Mouse (Mus musculus) left cerebral cortex, postnatal 10 days (tissue): Measurements from ENCODE around the gene Nup210. TPM values are rescaled to one million over a fixed set of nuclear protein-coding genes. Genes with fewer than 3 reads are reported as not detected.

ENCODE experiments used
- DNase-seq, 2 experiments: peaks; one replicate each; pipeline ENCODE4 v3.0.0; 2021 to 2022; ENCODE audit warnings: low spot score in 2 of 2, mixed read lengths in 1 of 2; ENCODE audit errors: extremely low spot score in 1 of 2
- intact Hi-C: fragments of 180-260 bp; cut with DNase I; formaldehyde crosslinking; loops from one replicate; pipeline ENCODE4 v1.15.1; 2025
- total RNA-seq, 2 experiments: library from RNA; stranded (reverse); gene quantifications; 2 replicates each; pipeline ENCODE4 v1.2.3; 2021

Gene Nup210
- total RNA-seq, 2 experiments from 2014 or later: 35.6 to 36.7 TPM

DNA sequence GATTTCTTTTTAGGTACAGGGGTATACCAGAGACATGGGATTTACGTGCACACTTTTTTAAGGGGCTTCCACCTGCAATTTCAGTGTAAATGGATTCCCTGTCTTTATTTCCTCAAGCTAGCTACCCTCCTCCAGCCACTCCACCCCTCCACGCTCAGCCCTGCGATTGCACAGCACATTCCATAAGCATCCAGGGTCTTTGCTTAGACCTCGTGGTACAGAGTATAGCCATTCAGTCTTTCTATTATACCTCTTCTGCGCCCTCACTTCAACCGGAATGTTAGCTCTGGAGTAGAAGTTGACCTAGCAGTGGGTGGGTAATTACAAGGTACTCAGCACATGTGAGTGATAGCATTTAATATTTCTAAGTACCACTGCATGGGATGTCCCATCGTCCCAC, 115.1 kb downstream of the Nup210 start:
- intact Hi-C loops: no loop called here
- no peak for DNase-seq

DNA sequence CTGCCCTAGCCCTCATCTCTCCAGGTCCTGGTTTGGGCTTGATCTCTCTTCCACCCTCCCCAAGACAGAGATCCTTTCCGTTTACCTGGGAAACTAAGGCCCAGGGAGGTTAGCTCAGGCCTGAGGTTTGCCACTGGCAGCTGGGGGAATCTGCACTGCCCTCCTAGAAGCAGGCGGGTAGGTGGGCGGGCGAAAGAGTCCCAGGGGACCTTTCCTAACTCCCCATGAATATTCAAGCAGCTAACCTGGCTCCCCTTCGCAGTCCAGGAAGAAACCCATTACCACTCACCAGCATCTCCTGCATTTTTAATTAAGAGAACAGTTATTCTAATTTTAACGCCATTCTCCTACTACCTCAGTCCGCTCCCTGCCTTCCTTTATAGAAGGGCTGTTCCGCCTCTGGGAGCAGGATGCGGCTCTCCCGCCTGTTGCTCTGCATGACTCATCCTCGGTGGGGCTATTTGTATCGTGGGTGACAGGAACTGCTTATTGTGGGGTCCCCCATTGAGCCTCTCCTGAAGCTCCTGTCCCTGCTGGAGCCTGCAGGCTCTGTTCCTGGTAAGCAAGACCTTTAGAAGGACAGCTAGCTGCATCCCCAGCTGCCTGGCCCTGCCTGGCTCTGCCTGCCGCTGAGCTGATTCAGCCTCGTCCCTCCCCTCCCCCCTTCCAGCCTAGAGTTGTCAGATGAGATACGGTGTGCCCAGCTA, 115.7 kb downstream of the Nup210 start:
- intact Hi-C loops: no loop called here
- peak; percentile 25 to 56 for DNase-seq

GRCm38 (mm10) chr6:90999176-90999575, 117.5 kb downstream of the Nup210 start:
- DNase-seq: no peak
- intact Hi-C loops: no loop called here

DNA sequence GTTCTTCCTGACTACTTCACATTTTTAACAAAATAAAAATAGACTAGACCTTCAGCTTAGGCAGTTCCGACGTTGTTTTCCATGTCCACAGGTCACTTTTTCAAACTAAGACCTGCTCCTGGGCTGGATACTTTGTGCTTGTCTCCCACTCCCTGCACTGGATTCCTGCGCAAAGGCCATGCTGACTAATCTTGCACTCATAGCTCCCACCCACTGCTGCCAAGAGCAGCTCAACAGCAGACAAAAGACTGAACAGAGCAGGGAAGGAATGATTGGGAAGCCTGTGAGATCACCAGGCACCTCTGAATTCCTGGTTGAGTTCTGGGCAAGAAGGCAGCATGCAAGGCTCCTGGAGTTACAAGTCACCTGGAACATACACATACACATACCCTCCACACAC, 119.6 kb downstream of the Nup210 start:
- intact Hi-C loops: no loop called here
- no peak for DNase-seq

DNA sequence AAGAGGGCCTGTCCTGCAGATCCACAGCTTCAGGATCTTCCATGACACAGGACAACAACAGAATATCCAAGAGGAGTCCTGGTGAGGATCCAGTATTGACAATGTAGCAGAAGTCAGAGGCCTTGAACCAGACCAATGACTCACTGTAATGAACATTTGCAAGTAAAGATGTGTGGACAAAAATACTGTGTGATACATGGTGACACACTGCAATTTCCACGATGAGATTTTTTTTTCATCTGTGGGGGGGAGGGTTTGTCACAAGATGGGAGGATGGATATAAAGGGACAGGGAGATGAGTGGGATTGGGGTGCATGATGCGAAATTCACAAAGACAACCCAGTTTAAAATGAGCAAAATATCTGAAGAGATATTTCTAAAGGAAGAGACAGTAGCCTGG, 120.4 kb downstream of the Nup210 start:
- no peak for DNase-seq
- intact Hi-C loops: no loop called here

- intact Hi-C loops: loop anchor here (5.0 kb wide), 3 partner anchors 61 to 171 kb away; no protein-coding TSS in a partner anchor
- peak; percentile 81 to 95 for DNase-seq
Measured at GRCm38 (mm10) chr6:90988648-90989317, 127.8 kb downstream of the Nup210 start, which contains the start of gene Iqsec1. TSS of gene Iqsec1 (minus strand) at chr6:90988685.

DNA sequence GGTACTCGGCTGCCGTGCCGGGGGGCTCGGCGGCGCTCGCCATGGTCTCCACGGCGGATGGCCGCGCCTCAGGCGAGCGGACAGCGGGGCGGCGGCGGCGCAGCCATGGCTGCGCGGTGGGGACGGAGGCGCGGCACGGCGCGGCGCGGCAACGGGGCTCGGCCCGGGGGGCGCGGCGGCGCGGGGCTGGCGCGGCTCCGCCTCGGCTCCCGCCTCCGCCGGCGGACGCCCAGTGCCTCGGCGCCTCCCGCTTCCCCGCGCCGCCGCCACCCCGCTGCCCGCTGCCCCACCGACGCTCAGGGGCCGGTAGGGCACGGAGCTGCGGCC, 128.4 kb downstream of the Nup210 start:
- intact Hi-C loops: loop anchor here (5.0 kb wide), 3 partner anchors 61 to 171 kb away; no protein-coding TSS in a partner anchor
- DNase-seq: no peak

DNA sequence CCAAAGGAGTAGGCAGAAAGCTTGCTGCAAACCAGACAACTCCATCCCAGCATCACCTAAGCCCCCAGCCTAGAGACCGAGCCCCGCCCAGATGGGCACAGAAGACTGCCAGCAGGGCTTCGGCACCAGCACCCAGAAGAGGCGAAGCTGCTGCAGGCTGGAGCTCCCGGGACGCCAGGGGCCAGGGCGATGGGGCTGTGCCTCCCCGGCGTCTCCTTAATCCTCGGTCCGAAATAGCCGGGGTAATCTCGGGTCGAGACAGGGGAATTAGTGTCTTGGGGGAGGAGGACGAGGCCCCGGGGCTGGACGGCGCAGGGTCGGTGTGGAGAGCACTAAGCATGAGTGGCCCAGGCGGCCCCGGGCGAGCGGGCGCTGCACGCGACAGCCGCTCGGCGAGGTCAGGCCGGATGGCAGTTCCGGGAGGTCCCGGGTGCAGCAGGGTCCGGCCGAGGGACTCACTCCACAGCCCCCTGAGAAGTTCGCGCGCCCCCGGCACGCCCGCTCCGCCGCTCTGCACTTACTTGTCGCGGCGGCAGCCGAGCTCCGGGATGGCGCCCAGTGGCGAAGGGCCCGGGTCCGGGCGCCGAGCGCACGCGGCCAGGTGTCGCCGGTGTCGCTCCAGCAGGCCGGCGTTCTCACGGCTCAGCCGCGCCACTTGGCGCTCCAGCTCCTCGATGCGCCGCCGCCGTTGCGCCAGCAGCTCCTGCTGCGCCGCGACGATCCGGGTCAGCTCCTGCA, 128.9 kb downstream of the Nup210 start:
- intact Hi-C loops: loop anchor here (5.0 kb wide), 3 partner anchors 60 to 170 kb away; no protein-coding TSS in a partner anchor
- peak in 1 of 2 experiments; percentile 61 for DNase-seq

- intact Hi-C loops: no loop called here
- no peak for DNase-seq
Measured at GRCm38 (mm10) chr6:90984101-90984500, 132.5 kb downstream of the Nup210 start.

GRCm38 (mm10) chr6:90974279-90974678, 142.3 kb downstream of the Nup210 start:
- intact Hi-C loops: no loop called here
- no peak for DNase-seq

DNA sequence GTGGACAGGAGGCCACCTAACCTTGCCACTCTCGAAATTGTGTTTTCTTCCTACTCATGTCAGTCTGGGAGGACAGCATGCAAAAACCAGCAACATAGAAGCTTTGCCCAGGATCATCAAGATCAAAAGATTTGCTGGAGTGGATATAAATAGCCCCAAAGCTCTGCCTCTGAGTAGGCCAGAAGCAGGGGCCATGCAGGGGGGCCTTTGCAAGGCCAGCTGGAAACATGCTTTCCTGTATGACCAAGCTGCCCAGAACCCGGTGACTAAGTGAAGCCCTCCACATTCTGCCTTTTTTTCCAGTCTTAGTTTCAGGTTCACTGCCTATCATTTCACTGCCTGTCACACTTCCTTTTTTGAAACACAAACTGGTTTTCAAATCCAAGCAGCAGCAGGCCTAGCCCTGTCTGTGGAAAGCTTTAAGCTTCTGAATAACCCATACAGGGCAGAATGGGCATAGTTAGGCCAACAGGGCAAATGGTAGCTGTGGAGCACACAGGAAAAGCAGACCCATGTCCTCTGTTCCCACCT, 147.2 kb downstream of the Nup210 start:
- DNase-seq: no peak
- intact Hi-C loops: no loop called here

Other genes with a start within 250 kb of the Nup210 start
- 100 to 1,000 TPM; 207 to 221 TPM for gene Iqsec1, start 128.1 kb downstream of the Nup210 start, total RNA-seq
- gene Hdac11, start 39.8 kb upstream of the Nup210 start, total RNA-seq: 100 to 1,000 TPM; 111 to 117 TPM
- gene Fbln2, start 95.6 kb upstream of the Nup210 start, total RNA-seq: 10 to 100 TPM in 1 of 2 experiments, 1 to 10 TPM in 1; 9.8 to 10.9 TPM